Mouse (Mus musculus) lung, postnatal 10 days (tissue): ENCODE data around the gene Ltbp2.

Source experiments
- DNase-seq: peaks from one replicate; pipeline ENCODE4 v3.0.0; 2021

Gene Ltbp2

GRCm38 (mm10) chr12:84755008-84755695 is 121.2 kb downstream of the Ltbp2 start:
- peak; percentile 66 for DNase-seq

GRCm38 (mm10) chr12:84752131-84752977 is 124.0 kb downstream of the Ltbp2 start:
- DNase-seq = no peak

GRCm38 (mm10) chr12:84750661-84751060 is 125.7 kb downstream of the Ltbp2 start:
- DNase-seq = peak; percentile 46

- DNase-seq = no peak
Observed at GRCm38 (mm10) chr12:84748134-84748533, 128.2 kb downstream of the Ltbp2 start.

GRCm38 (mm10) chr12:84745700-84746099 is 130.6 kb downstream of the Ltbp2 start:
- no peak for DNase-seq

- DNase-seq = no peak
Observed at GRCm38 (mm10) chr12:84743496-84743895, 132.8 kb downstream of the Ltbp2 start.

GRCm38 (mm10) chr12:84733366-84733765 is 143.0 kb downstream of the Ltbp2 start:
- no peak for DNase-seq
